Mouse (Mus musculus) c-Kit-positive CD71-positive TER-119-positive erythroid progenitor cells, embryonic 14.5 days (primary cell): ENCODE measurements around the gene Ints4.
"Not testable (repeated sequence)": the region's sequence is repeated elsewhere in the genome, so short reads cannot be mapped to it uniquely, and the experiment has no call there.

Source experiments
- DNase-seq: peaks from one replicate; pipeline ENCODE4 v3.0.0-alpha.2; 2013; ENCODE audit warnings: low spot score

Ints4 gene

DNA sequence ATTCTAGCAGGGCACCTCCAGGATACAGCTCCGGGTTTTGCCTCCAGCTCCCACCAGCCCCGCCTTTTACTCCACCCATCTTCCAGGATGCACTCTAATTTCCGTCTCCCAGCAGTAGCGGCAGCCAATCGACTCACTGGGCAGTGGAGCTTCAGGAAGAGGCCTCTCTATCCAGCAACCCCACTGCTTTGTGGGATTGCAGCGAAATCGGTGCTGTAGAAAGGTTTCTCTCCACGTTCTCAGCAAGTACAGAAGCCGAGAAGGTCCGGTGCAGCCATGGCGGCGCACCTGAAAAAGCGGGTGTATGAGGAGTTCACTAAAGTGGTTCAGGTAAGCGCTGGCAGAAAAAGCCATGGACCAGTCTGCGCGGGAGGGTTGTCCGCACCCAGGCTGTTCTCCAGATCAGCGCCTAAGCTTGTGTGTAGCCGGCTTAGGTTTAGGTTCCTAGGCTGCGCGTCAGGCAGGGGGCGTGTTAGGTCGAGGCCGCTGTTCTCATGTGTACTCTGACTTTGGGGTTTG lies at the start of gene Ints4:
TSS of gene Ints4 (plus strand) at position 136 of the 519 bp plus-strand sequence.
- peak; percentile 93 for DNase-seq

DNA sequence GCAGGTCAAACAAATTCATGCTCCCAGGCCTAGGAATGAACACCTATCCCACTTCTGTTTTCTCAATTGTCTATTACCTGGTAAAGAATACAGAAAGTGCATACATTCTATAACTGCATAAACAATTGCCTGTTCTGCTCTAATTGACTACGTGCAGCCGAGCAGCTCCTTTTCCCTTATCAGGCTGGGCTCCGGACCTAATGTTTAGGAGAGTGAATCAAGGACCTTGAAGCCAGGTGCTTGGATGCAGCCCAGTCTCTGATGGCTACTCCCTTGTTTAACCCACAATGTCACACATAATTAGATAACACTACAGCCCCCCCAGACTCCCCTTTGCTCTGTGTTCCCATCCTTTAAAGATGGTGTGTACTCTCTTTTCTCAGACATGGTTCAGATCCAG lies 47.2 kb upstream of the Ints4 start:
- not testable (repeated sequence) for DNase-seq

DNA sequence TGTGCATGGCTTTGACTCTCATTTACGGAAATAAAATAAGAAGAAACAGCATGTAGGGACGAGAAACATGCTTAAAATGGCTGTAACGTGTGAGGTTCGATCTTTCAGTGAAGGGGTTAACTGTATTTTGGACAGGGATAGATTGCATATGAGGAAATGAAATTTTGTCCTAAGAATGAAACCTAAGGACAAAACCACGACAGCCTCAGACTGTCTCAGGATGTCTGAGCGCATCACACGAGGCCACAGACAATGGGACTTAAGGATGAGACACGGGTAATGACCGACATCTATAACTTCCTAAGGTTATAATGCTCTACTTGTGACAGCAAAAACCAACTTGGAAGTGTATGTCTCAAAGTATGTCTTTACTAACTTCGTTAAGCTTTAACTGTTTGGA lies 46.2 kb upstream of the Ints4 start:
- no peak for DNase-seq

DNA sequence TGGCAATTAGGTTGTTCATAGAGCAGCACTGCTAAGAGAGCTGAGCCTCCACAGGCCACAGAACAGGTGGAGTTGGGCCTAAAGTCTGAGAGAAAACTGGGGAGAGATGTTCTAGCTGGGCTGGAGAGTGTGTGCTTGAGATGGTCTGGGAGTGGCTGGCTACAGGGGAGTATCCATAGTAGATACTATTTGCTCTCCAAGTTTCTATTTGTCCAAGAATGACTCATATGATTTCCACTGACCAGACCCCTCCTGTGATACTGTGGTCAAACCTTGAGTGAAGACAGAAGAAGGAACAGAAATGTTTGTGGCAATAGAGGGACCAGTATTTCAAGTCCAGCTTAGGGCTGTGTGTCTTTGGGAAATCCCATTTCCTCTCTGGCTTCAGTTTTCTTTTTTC lies 41.8 kb upstream of the Ints4 start:
- DNase-seq: no peak

DNA sequence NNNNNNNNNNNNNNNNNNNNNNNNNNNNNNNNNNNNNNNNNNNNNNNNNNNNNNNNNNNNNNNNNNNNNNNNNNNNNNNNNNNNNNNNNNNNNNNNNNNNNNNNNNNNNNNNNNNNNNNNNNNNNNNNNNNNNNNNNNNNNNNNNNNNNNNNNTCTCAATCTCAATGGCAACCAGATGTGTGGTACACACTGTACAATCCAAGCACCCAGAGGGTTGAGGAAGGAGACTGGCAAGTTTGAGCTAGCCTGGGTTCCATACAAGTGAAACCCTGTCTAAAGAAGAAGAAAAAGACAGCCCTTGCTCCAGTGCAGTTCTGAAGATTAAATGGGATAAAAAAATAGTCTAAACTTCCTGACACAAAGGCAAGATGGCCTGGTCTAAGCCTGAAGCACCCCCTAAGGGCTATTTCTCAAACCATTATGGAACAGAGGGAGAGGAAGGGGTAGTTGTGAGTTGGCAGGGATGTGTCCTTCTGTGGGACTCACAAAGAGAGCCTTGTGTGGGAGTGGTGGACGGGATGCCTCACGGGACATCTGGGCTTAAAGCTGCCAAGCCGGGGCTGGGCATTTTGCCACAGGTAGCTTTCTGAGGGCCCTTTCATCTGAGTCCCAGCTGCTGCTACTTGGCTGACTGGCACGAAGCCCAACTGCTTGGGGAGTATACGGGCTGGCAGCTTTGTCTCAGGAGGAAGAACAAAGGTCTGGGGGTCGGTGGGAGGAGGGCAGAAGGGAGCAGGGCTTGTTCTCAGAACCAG lies 34.4 kb upstream of the Ints4 start:
- DNase-seq: no peak

DNA sequence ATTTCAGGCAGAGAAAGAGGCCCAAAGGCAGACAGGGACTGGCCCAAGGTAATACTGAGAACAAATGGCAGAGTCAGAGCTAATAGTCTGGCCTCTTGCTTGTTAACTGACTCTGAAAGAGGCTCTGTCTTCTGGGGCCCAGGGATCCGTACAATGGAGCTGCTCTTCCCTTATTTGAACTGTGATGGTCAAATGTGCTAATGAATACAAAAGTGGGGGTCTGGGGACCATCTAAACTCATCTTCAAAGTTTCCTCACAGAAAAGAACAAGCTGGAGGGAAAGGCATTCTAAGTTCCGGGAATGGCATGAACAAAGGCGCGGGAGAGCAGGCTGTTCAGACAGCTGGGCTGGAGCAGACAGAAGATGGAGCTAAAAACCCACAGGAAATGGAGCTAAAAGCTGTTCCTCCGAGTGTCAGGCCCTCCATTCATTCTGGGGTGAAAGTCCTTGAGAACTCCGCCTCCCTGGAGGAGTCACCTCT lies 33.7 kb upstream of the Ints4 start:
- DNase-seq: no peak

DNA sequence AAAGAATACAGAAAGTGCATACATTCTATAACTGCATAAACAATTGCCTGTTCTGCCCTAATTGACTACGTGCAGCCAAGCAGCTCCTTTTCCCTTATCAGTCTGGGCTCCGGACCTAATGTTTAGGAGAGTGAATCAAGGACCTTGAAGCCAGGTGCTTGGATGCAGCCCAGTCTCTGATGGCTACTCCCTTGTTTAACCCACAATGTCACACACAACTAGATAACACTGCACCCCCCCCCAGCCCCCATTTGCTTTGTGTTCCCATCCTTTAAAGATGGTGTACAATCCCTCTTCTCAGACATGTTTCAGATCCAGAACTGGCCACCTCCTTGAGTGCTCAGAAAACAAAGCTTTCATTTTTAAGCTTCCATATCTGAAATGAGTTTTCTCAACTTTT lies 29.7 kb upstream of the Ints4 start, which contains the start of gene Kctd14:
TSS of gene Kctd14 (plus strand) at position 301 of the 400 bp plus-strand sequence.
- not testable (repeated sequence) for DNase-seq

DNA sequence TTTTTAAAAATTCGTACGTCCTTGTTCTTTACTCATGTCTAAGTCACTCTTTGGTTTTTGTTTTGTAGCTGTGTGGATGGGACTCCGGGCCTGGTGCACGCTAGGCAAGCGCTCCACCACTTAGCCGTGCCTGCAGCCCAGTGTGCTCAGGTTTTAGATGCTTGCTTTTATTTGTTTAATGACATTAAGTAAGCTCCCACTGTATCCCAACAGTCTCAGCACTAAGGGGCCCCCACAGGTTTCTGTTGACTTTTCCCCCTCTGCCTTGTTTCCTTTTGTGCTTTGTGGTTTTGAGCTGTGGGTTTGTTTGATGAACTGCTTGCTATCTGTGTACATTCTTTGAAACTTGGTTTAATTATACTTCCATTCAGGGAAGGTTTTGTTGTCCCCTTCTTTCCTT lies 28.6 kb upstream of the Ints4 start:
- DNase-seq: no peak

DNA sequence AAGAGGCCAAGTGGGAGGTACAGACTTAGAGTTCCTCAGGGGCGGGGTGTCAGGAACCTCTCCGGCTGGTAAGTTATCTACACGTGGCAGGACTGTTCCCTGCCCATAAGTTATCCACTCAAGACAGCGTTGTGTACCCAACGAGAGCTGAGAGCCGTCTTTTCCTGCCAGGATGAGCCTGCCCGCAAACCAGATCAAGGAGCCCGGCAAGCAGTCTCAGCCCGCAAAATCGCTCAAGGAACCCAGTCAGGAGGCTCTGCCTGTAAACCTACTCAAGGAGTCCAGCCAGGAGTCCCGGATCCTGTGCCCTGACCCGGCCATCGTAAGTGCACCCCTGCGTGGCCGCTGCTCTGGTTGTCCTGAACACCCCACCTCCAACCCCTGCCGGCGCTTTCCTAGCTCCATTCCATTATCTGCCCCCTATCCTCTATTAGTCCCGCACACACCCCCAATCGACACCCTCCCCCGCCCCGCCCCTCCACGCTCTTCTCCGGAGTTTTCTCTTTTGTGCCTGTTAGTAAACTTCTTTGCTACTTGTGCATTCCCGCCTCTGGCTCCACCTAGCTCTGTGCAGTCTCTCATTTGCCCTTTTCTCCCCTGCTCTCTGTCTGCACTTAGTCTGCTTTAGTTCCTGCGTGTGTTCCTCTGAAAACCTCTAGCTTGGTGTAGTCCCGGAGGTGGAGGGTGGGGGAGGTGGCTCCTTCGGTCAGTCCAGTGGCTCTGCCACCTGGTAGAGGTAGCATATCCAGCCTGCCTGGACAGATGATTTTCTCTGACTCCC lies 27.4 kb upstream of the Ints4 start:
- peak; percentile 84 for DNase-seq

DNA sequence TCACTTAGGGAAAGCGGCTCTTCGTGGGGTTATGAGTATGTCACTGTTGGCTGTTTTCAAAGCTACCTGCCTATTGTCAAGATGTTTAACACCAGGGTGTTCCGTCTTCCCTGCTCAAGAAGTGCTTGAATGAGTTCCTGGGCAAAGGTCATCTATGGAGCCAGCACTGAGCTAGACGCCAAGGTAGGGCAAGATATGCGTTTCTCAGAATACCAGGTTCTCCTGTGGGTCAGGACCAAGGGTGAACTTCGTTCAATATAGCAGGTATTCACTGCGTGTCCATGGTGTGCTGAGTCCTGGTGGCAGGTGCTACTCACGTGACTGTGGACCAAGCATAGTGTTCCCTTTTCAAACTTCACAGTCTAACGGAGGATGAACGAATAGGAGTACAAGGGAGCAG lies 26.0 kb upstream of the Ints4 start:
- no peak for DNase-seq

DNA sequence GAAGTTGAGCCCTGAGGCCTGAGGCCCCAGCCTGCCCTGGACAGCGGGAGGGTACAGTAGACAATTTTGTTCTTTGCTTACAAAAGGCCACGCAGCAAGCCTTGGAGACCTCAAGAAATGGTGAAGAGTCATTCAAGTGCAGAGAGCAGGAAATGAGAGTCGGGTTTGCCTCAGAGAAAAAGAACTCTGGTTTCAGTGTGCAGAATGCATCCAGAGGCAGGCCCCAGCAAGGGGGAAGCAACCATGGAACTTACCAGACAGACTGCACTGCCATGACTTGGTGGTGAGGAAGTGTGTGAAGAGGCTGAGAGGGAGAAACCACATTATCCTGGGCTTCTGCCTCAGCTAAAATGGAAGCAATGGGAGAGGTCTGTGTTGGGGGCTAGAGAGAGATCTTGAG lies 25.2 kb upstream of the Ints4 start:
- no peak for DNase-seq

DNA sequence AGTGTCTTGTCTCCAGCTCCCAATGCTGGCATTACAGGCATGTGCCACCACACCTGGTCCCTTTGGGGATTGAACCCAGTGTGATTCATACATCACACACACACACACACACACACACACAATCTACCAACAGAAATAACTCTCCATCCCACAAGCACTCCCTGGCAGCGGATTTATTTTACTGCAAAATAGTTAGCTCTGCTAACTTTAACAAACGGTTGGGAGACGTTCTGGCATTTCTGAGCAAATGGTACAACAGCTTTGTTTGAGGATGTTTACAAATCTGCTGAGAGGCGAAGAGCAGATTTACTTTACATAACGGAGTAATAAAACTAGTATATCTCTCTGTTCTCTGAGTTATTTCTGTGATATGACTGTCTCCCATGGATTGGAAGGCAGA lies 7.8 kb upstream of the Ints4 start:
- no peak for DNase-seq

DNA sequence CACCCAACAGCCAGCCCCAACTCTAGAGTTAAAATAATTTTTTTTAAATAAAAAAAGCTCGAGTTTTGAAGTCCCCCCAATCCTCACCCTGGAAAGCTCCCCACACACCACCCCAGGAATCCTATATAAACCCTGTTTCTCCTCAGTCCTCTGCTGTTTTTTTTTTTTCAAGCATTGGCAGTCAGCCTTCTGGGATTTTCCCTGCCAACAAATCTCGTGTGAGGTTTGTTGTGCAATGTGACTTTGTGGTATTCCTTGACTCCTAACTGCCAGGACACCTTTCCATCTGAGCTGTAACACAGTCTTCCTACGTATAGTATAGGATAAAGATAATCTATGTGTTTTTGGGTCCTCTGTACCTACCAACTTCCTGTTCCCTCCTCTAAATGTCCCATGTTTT lies 1.4 kb upstream of the Ints4 start:
- DNase-seq: no peak

DNA sequence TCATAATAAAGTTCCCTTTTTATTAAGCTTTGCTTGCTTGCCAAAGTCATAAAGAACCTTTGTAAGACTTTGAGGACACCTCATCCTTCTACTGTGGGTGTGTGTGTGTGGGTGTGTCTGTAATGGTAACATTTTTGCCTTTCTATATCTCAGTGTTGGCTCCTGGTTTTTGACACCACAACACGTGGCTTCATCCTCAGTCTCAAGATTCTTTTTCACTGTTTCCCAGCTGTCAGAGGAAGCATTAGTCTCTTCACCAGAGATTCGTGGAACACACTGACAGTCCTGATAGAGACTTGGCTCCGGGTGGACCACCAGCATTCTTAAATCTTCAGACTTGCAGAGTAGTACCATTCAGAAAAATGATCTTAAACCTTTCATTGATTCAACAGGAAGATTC lies 466 bp upstream of the Ints4 start:
- DNase-seq: no peak

DNA sequence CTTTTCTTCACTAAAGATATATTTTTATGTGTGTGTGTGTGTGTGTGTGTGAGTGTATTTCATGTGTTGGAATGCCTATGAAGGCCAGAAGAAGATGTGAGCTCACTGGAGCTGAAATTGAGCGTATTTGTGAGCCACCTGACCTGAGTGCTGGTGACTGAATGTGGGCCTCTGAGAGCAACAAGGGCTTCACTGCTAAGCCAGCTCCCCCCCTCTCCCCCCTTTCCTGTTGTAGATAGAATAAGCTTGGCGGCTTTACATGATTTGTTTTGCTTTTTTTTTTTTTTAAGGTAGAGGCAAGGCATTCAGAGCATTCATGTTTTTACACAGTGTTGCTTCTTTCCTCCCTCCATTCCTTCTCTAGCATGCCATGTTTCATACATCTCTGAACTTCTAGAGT lies 2.6 kb downstream of the Ints4 start:
- DNase-seq: no peak

DNA sequence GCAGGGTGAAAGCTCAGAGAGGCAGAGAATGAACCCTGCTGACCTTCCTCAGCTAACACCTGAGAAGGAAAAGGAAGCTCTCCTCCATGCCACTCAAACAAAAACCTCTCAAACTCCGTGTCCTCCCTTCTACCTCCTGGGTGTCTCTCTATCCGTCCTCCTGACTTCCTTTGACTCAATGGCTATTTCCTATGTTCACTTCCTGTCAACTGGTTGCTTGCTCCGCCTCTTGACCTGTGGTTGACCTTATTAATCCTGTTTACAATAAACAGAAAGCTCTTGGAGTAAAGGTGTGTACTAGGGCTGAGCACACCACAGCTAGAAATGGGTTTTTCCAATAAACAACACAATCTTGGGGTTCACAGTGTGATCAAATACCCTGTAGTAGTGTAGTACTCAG lies 10.4 kb downstream of the Ints4 start:
- DNase-seq: no peak

DNA sequence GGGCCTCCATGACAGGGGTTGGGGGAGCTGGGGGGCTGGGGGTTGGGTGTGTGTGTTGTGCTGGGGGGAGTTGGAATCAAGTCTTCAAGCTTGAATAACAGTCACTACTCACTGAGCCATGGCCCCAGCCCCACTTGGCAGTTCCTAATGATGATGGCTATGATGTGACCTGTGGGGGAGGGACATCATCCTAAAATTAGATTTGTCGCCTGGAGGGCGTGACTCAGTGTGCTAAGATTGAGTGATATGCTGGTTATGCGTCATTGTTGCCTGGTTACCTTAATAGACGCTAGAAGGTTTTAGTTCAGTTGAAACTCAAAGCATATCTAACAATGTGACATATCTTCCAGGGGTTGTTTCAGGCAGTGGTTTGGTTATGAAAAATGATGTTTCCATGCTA lies 11.7 kb downstream of the Ints4 start:
- DNase-seq: no peak

DNA sequence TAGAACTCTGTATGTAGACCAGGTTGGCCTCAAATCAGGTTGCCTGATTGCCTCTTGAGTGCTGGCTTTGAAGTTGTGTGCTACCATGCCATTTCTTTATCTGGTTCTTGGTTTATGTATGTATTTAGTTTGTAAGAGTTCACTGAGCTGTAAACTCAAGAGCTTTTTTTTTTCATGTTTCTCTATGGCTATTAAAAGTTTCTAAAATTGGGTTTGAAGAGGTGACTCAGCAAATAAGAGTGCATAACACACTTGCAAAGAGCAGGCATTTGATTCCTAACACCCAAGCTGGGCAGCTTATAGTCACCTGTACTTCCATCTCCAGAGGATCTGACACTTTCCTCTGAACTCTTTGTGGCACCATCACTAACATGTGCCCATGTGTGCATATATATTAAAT lies 14.3 kb downstream of the Ints4 start:
- no peak for DNase-seq

DNA sequence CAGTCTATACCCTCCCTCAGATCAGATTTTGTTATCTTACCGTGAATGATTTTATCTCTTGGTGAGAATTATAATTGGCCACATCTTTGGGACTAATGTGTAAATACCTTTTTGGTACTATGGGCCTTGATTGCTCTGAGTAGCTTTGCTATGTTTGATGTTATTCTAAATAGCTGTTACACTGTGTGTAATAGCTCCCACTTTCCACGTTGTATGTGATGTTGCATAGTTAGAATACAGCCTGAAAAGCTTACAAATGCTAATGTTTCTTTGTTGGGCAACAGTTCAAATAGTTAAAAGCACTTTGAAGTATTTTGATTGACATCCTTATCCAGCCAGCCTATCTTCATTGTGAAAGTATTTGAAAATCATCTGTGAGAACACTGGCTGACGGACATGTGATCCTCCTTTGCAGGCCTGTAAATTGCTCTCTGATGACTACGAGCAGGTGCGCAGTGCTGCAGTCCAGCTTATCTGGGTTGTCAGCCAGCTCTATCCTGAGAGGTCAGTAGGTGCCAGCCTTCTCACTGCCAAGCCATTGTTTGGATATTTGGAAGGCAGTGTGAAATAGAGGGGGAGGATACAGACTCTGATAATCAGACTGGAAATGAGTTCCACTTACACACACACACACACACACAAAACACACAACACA lies 19.9 kb downstream of the Ints4 start:
- DNase-seq: no peak

DNA sequence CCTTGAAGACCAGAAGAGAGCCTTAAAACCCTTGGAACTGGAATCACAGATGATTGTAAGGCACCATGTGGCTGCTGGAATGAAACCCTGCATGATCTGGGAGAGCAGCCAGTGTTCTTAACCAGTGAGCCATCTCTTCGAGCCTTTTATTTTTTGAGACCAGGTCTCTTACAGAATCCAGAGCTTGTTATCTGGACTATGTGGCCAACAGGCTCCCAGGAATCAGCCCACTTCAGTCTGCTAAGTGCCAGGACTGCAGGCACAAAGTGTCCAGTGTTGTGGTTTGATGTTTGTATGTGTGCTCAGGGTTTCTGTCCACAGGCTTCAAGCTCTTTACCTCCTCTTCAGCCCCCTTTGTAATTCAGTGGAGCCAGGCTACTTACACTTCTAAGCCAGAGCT lies 34.0 kb downstream of the Ints4 start:
- no peak for DNase-seq

DNA sequence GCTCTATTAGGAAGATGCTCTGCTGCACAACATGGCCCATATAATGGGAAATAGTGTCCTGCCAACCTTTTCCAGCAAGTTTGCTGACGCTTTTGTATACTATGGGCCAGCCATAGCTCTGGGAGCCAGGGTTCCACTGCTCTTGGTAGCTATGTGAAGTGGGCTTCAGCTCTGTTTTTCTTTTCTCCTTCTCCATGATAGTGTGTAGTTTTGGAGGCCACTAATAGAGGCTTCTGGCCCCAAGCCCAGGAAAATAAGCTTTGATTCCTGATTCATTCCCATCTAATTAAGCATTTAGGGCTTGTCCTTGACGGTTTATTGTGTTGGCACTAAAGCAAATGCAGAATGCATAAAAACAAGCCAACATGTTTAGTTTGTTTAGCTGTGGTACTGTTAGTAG lies 39.2 kb downstream of the Ints4 start:
- DNase-seq: no peak

DNA sequence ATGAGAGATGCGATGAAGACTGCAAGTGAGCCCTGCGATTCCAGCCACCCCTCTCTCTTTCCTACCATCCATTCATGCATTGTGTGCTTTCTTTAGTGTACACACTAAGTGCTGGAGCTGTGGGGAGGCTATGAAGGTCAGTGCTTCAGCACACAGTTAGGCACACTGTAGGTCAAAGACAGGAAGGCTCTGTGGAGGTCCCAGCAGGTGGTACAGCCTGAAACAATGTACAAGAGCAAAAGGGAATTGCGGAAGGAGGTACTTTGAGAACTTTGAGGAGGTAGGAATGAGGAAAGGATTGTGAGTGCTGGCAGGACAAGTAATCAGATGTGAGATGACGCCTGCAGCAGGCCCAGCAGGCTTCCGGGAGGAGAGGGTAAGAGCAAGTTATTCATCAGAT lies 54.8 kb downstream of the Ints4 start:
- DNase-seq: no peak

DNA sequence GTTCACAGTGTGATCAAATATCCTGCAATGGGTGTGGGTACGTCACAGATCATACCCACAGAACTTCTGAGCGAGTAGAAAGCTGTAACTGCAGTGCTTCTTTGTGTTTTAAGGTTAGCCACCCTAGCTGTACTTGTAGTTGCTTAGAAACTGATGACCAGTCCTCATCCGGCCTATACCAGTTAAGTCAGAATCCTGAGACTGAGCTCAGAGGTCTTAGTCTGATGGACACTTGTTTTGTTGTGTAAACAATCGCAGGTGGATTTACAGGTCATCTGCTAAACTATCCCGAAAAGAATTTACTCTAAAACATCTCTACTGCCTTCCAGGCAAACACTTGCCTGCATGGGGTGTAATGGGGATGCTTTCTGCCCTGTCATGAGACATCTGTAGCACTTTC lies 55.8 kb downstream of the Ints4 start:
- DNase-seq: no peak
